Mouse (Mus musculus) thymus, postnatal 4 days (tissue): Measurements from ENCODE around the gene Gm20807.
"Not testable (repeated sequence)": the region's sequence is repeated elsewhere in the genome, so short reads cannot be mapped to it uniquely, and the experiment has no call there.

Experiments
- DNase-seq: peaks from one replicate; pipeline ENCODE4 v3.0.0; 2021

Gm20807 gene

DNA sequence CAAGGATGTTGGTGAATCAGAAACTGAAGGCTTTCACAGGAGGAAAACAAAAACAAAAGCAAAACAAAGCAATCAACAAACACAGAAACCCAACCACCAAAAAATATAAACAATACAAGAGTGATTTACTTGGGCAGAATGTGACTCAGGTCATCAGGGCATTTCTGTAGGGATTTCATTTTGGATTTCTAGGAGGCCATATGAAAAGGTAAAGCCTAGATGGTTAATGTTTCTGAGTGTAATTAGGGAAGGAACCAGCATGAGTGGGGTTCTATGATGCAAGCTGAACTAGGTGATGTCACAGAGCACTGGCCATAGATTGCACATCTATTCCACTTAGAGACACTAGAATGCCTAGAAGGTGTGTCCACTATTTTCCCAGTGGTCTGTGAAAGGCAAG, at the start of gene Gm20807:
TSS of gene Gm20807 (plus strand) at position 301 of the 400 bp plus-strand sequence.
- not testable (repeated sequence) for DNase-seq
